Mouse (Mus musculus) liver, embryonic 14.5 days (tissue): Measurements from ENCODE around the gene Ifna15.

Experiments
- CTCF ChIP-seq: IDR thresholded peaks from 2 replicates; pipeline ENCODE4 v1.5.1; 2016; ENCODE audit warnings: antibody characterized with exemption, low read depth, control low read depth
- EP300 ChIP-seq: IDR thresholded peaks from 2 replicates; pipeline ENCODE4 v1.6.1; 2016; ENCODE audit warnings: antibody characterized with exemption, low read depth

GRCm38 (mm10) chr4:88536640-88537039, 21.4 kb downstream of the Ifna15 start:
- no peak for TF ChIP-seq EP300
- no peak for TF ChIP-seq CTCF
